Mouse (Mus musculus) thymus, adult 2 months (tissue): ENCODE results near the gene Eml3.

ENCODE experiments used
- CTCF ChIP-seq: fragments of 200-500 bp; IDR thresholded peaks from 2 replicates; pipeline ENCODE4 v1.5.1; 2012; ENCODE audit warnings: mild to moderate bottlenecking, control low read depth, low read length, moderate library complexity, borderline replicate concordance; ENCODE audit not compliant: control insufficient read depth, poor library complexity, insufficient read depth; ENCODE audit errors: extremely low read depth
- POLR2A ChIP-seq: fragments of 200-500 bp; IDR thresholded peaks from 2 replicates; pipeline ENCODE4 v1.6.1; 2012; ENCODE audit warnings: mild to moderate bottlenecking, low read length, control low read depth, moderate library complexity; ENCODE audit not compliant: control insufficient read depth, poor library complexity, insufficient read depth; ENCODE audit errors: extremely low read depth

DNA sequence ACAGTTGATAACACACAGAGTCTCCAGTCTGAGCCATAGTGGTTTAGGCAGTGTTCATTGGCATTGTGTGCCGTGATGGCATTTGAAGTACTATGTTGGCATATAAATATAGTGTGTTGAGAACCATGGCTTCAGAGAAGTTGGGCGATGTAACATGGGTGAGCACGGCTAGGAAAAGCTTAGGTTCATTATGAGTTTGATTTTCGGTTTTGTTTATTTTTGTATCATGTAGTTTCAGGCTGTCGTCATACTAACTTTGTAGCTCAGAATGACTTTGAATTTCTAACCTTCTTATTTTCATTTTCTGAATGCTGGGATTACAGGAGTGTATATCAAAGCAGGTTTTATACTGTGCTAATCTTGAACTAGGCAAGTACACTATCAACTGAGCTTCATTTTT lies 25.9 kb upstream of the Eml3 start:
- TF ChIP-seq CTCF (no peak), POLR2A (no peak)
